Mouse (Mus musculus): ENCODE results near the gene Vasp. TPM values are rescaled to one million over a fixed set of nuclear protein-coding genes. Genes with fewer than 3 reads are reported as not detected.

The Vasp gene
- total RNA-seq, 2 experiments from 2014 or later = 14.2 to 17.0 TPM

- no peak for DNase-seq (ENCODE audit: low spot score in 2 of 2)
Measured at GRCm38 (mm10) chr7:19239986-19240385, 31.6 kb downstream of the Vasp start.

GRCm38 (mm10) chr7:19239423-19239822, 32.2 kb downstream of the Vasp start:
- DNase-seq (ENCODE audit: low spot score in 2 of 2) = peak; percentile 86 to 97

- DNase-seq (ENCODE audit: low spot score in 2 of 2) = no peak
Measured at GRCm38 (mm10) chr7:19238344-19238743, 33.3 kb downstream of the Vasp start.

- no peak for DNase-seq (ENCODE audit: low spot score in 2 of 2)
Measured at GRCm38 (mm10) chr7:19236411-19236810, 35.2 kb downstream of the Vasp start.

GRCm38 (mm10) chr7:19235092-19235671, 36.4 kb downstream of the Vasp start:
- DNase-seq (ENCODE audit: low spot score in 2 of 2) = no peak

- DNase-seq (ENCODE audit: low spot score in 2 of 2) = no peak
Measured at GRCm38 (mm10) chr7:19234652-19235051, 37.0 kb downstream of the Vasp start.

GRCm38 (mm10) chr7:19231849-19232248, 39.8 kb downstream of the Vasp start:
- DNase-seq (ENCODE audit: low spot score in 2 of 2) = no peak

- DNase-seq (ENCODE audit: low spot score in 2 of 2) = no peak
Measured at GRCm38 (mm10) chr7:19230899-19231298, 40.7 kb downstream of the Vasp start.

GRCm38 (mm10) chr7:19230041-19230580, 41.5 kb downstream of the Vasp start:
- DNase-seq (ENCODE audit: low spot score in 2 of 2) = no peak

- no peak for DNase-seq (ENCODE audit: low spot score in 2 of 2)
Measured at GRCm38 (mm10) chr7:19229404-19229803, 42.2 kb downstream of the Vasp start.

- no peak for DNase-seq (ENCODE audit: low spot score in 2 of 2)
Measured at GRCm38 (mm10) chr7:19228793-19229148, 42.8 kb downstream of the Vasp start.

- peak; percentile 99 to 100 for DNase-seq (ENCODE audit: low spot score in 2 of 2)
Measured at GRCm38 (mm10) chr7:19227883-19228792, 43.5 kb downstream of the Vasp start, which contains the start of gene Opa3. Gene Opa3 (plus strand): TSS chr7:19228334.

- no peak for DNase-seq (ENCODE audit: low spot score in 2 of 2)
Measured at GRCm38 (mm10) chr7:19226817-19227797, 44.5 kb downstream of the Vasp start.

GRCm38 (mm10) chr7:19224933-19225332, 46.7 kb downstream of the Vasp start:
- DNase-seq (ENCODE audit: low spot score in 2 of 2) = no peak

- DNase-seq (ENCODE audit: low spot score in 2 of 2) = no peak
Measured at GRCm38 (mm10) chr7:19222875-19223274, 48.7 kb downstream of the Vasp start.

GRCm38 (mm10) chr7:19222189-19222588, 49.4 kb downstream of the Vasp start:
- no peak for DNase-seq (ENCODE audit: low spot score in 2 of 2)

- DNase-seq (ENCODE audit: low spot score in 2 of 2) = no peak
Measured at GRCm38 (mm10) chr7:19220061-19220460, 51.6 kb downstream of the Vasp start.

- no peak for DNase-seq (ENCODE audit: low spot score in 2 of 2)
Measured at GRCm38 (mm10) chr7:19217944-19218343, 53.7 kb downstream of the Vasp start.

GRCm38 (mm10) chr7:19217492-19217891, 54.1 kb downstream of the Vasp start:
- DNase-seq (ENCODE audit: low spot score in 2 of 2) = no peak

- no peak for DNase-seq (ENCODE audit: low spot score in 2 of 2)
Measured at GRCm38 (mm10) chr7:19214940-19215339, 56.7 kb downstream of the Vasp start.

GRCm38 (mm10) chr7:19214369-19214768, 57.2 kb downstream of the Vasp start:
- no peak for DNase-seq (ENCODE audit: low spot score in 2 of 2)

Measured in layer of hippocampus, adult 18-20 months (tissue).